Mouse (Mus musculus): ENCODE data around the gene Slc16a2. TPM values are rescaled to one million over a fixed set of nuclear protein-coding genes. Genes with fewer than 3 reads are reported as not detected.

Gene Slc16a2
- polyA plus RNA-seq (2015; fragmentation: Illumina TruSeq; extraction: RNeasy Lipid Tissue Mini Kit (QIAGEN cat#74804); ENCODE audit: low read depth, low replicate concordance), result 19.0 TPM

GRCm38 (mm10) chrX:103821832-103822196 is at the start of gene Slc16a2:
TSS of gene Slc16a2 (minus strand) at chrX:103821983.

Other genes with a start within 250 kb of the Slc16a2 start
- gene Zcchc13, start 191.4 kb downstream of the Slc16a2 start, polyA plus RNA-seq (2015; fragmentation: Illumina TruSeq; extraction: RNeasy Lipid Tissue Mini Kit (QIAGEN cat#74804); ENCODE audit: low read depth, low replicate concordance), result not detected
- 17.8 TPM for gene Rlim, start 159.3 kb upstream of the Slc16a2 start, polyA plus RNA-seq (2015; fragmentation: Illumina TruSeq; extraction: RNeasy Lipid Tissue Mini Kit (QIAGEN cat#74804); ENCODE audit: low read depth, low replicate concordance)

All from brain, adult 10 weeks (tissue).